Mouse (Mus musculus) embryonic facial prominence, embryonic 10.5 days (tissue): ENCODE results near the gene P2ry12. TPM values are rescaled to one million over a fixed set of nuclear protein-coding genes. Genes with fewer than 3 reads are reported as not detected.

Experiments
- DNase-seq: peaks from one replicate; pipeline ENCODE4 v3.0.0-alpha.2; 2017; ENCODE audit warnings: low spot score
- H3K27ac ChIP-seq: fragments of 300-500 bp; sonication (generic); replicated peaks from 2 replicates; pipeline ENCODE4 v1.5.1; 2016; ENCODE audit warnings: mild to moderate bottlenecking
- H3K27me3 ChIP-seq: fragments of 300-500 bp; sonication (generic); replicated peaks from 2 replicates; pipeline ENCODE4 v1.6.1; 2016; ENCODE audit warnings: low read depth, mild to moderate bottlenecking; ENCODE audit not compliant: poor library complexity, severe bottlenecking
- H3K36me3 ChIP-seq: fragments of 300-500 bp; sonication (generic); replicated peaks from 2 replicates; pipeline ENCODE4 v1.6.1; 2016; ENCODE audit warnings: mild to moderate bottlenecking, moderate library complexity
- H3K4me1 ChIP-seq: fragments of 300-500 bp; sonication (generic); 2 replicates; pipeline ENCODE4 v1.6.1; 2016
- H3K4me3 ChIP-seq: fragments of 300-500 bp; sonication (generic); 2 replicates; pipeline ENCODE4 v1.5.1; 2016; ENCODE audit warnings: mild to moderate bottlenecking, moderate library complexity
- H3K9me3 ChIP-seq: fragments of 300-500 bp; sonication (generic); 2 replicates; pipeline ENCODE4 v1.6.1; 2016; ENCODE audit warnings: mild to moderate bottlenecking
- WGBS: fragments of 180-500 bp; shearing (Covaris S2); methylation state at CpG from one replicate; pipeline ENCODE4 v1.1.7; 2016; 5-methylcytosine and 5-hydroxymethylcytosine counted together
- polyA plus RNA-seq: library from polyadenylated mRNA; unstranded; fragments of >200 nt; fragmentation: Nextera tagmentation; extraction: Ambion mirVana; gene quantifications from 2 replicates; pipeline ENCODE4 v1.2.1, GENCODE M21; 2016

Gene P2ry12
- polyA plus RNA-seq, result 0.65 and 1.0 TPM in 2 replicates

- H3K27me3 ChIP-seq, result no peaks in the 10 kb centered on the region
- no peak within 1 kb of the TSS for H3K27ac ChIP-seq
- 36% methylated on average over 7 of the region's 7 CpGs for WGBS
- H3K4me1 ChIP-seq, result peaks cover 30% of the 10 kb centered on the region
- peaks cover 4% of the 10 kb centered on the region; the same call in 1 of the 2 replicates for H3K36me3 ChIP-seq
- no peak within 1 kb of the TSS for H3K4me3 ChIP-seq
- H3K9me3 ChIP-seq, result no peaks in the 10 kb centered on the region
- DNase-seq, result no peak
Measured at GRCm38 (mm10) chr3:59262704-59263103, at the start of gene P2ry12. P2ry12 (minus strand) TSS chr3:59262871.

GRCm38 (mm10) chr3:59305518-59305917 is 42.8 kb upstream of the P2ry12 start:
- Histone ChIP-seq H3K4me3 (no peak overlapping the region), H3K9me3 (no peaks in the 10 kb centered on the region), H3K36me3 (no peaks in the 10 kb centered on the region), H3K27me3 (no peaks in the 10 kb centered on the region), H3K4me1 (no peaks in the 10 kb centered on the region), H3K27ac (no peak overlapping the region)
- DNase-seq, result no peak
- 90% methylated on average over 2 of the region's 2 CpGs for WGBS

- H3K4me1 ChIP-seq, result no peaks in the 10 kb centered on the region
- H3K4me3 ChIP-seq, result no peak overlapping the region
- no peak overlapping the region for H3K27ac ChIP-seq
- H3K9me3 ChIP-seq, result no peaks in the 10 kb centered on the region
- DNase-seq, result no peak
- H3K27me3 ChIP-seq, result no peaks in the 10 kb centered on the region
- WGBS, result 93% methylated on average over 5 of the region's 5 CpGs
- no peaks in the 10 kb centered on the region for H3K36me3 ChIP-seq
Measured at GRCm38 (mm10) chr3:59304944-59305343, 42.3 kb upstream of the P2ry12 start.

- DNase-seq, result no peak
- no peaks in the 10 kb centered on the region for H3K9me3 ChIP-seq
- WGBS, result 80% methylated on average over 16 of the region's 16 CpGs
Measured at GRCm38 (mm10) chr3:59297653-59298052, 35.0 kb upstream of the P2ry12 start.

GRCm38 (mm10) chr3:59296563-59297130 is 34.0 kb upstream of the P2ry12 start:
- DNase-seq, result no peak
- H3K27ac ChIP-seq, result no peak overlapping the region
- no peak overlapping the region for H3K4me3 ChIP-seq
- no peaks in the 10 kb centered on the region for H3K9me3 ChIP-seq
- no peaks in the 10 kb centered on the region for H3K4me1 ChIP-seq
- no peaks in the 10 kb centered on the region; the same call in 1 of the 2 replicates for H3K36me3 ChIP-seq
- H3K27me3 ChIP-seq, result no peaks in the 10 kb centered on the region
- WGBS, result 93% methylated on average over 5 of the region's 5 CpGs

More at GRCm38 (mm10) chr3:59297653-59298052, 35.0 kb upstream of the P2ry12 start:
- Histone ChIP-seq H3K27me3 (no peaks in the 10 kb centered on the region), H3K4me3 (no peak overlapping the region), H3K4me1 (no peaks in the 10 kb centered on the region), H3K27ac (no peak overlapping the region), H3K36me3 (no peaks in the 10 kb centered on the region; the same call in 1 of the 2 replicates)

DNA sequence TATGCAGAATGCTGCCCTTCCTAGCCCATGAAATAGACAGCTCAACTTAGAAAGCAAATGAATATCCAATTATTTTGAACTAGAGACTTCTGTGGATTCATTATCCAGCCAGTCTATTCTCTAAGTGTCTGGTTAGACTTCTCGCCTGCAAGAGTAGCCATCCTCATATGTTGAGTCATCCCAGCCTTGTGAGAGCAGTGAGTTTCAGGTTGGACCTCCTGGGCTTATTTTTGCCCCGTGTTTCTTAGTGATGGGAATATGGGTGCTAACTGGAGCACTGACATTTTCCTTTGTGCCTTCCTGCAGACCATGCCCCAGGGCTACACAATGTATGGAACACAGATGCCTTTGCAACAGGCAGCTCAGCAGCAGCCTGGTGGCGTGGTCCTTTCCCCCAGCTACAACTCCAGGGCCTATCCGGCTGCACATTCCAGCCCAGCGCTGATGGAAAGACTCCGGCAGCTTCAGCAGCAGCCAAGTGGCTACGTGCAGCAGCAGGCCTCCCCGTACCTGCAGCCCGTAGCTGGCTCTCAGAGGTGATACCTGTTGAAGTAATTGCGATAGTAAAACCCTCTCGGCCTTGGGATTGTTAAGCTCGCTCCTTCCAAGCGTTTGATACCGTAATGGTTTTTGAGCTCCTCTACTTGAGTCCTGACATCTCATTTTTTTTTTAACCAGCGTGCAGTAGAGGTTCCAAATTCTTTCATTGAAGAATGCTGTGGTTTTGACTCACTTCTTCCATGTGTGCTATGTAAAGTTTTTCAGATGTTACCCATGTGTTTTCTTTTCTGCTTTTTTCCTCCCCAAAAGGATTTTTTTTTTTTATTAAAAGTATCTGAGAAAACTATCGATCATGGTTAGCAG is 33.3 kb upstream of the P2ry12 start:
- H3K4me1 ChIP-seq, result no peaks in the 10 kb centered on the region
- WGBS, result 85% methylated on average over 16 of the region's 16 CpGs
- H3K36me3 ChIP-seq, result no peaks in the 10 kb centered on the region; the same call in 1 of the 2 replicates
- H3K4me3 ChIP-seq, result no peak overlapping the region
- H3K27ac ChIP-seq, result no peak overlapping the region
- no peaks in the 10 kb centered on the region for H3K9me3 ChIP-seq
- no peaks in the 10 kb centered on the region for H3K27me3 ChIP-seq
- DNase-seq, result no peak

- Histone ChIP-seq H3K36me3 (no peaks in the 10 kb centered on the region; the same call in 1 of the 2 replicates), H3K27ac (no peak overlapping the region), H3K27me3 (no peaks in the 10 kb centered on the region), H3K4me1 (no peaks in the 10 kb centered on the region), H3K9me3 (no peaks in the 10 kb centered on the region), H3K4me3 (no peak overlapping the region)
- 87% methylated on average over 5 of the region's 5 CpGs for WGBS
- DNase-seq, result no peak
Measured at GRCm38 (mm10) chr3:59293437-59294199, 30.9 kb upstream of the P2ry12 start.

DNA sequence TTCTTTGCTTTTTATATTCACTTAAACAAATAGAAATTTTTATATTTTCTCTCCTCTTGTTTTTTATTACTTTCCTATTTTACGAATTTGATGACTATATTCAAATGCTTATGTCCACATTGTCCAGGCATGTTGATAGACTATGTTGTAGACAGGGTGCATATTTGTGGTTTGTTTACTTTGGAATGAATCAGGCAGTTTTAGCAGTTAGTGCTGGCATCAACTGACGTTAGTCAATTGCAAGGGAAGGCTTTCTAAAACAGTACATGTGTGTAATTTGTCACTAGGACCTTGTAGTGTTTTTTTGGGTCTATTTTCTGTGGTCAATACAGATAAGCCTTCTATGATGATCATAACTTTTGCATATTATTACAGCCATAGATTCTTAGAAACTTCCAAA is 27.9 kb upstream of the P2ry12 start:
- no peaks in the 10 kb centered on the region for H3K9me3 ChIP-seq
- no peak overlapping the region for H3K4me3 ChIP-seq
- DNase-seq, result no peak
- no peak overlapping the region for H3K27ac ChIP-seq
- no peaks in the 10 kb centered on the region for H3K27me3 ChIP-seq
- WGBS, result 79% methylated on average over 2 of the region's 2 CpGs
- no peaks in the 10 kb centered on the region for H3K4me1 ChIP-seq
- H3K36me3 ChIP-seq, result no peaks in the 10 kb centered on the region

DNA sequence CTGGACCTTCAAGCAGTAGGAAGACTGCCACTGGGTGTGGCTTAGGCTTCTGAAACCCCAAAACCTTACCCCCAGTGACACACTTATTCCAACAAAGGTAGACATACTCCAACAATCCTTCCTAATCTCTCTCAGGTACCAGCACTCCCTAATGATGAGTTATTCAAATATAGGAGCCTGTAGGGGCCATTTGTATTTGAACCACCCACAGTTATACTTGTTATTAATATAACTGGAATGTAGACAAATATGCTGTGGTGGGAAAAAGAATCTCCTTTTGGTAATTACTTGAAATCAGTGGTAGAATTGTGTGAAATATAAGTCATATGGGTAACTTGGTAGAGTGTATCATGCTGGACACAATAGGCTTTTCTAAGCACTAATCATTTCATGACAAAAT is 15.9 kb upstream of the P2ry12 start:
- H3K4me3 ChIP-seq, result no peak overlapping the region
- no peak overlapping the region for H3K27ac ChIP-seq
- H3K9me3 ChIP-seq, result no peaks in the 10 kb centered on the region
- H3K4me1 ChIP-seq, result peaks cover 20% of the 10 kb centered on the region
- H3K27me3 ChIP-seq, result no peaks in the 10 kb centered on the region
- DNase-seq, result no peak
- no peaks in the 10 kb centered on the region for H3K36me3 ChIP-seq

DNA sequence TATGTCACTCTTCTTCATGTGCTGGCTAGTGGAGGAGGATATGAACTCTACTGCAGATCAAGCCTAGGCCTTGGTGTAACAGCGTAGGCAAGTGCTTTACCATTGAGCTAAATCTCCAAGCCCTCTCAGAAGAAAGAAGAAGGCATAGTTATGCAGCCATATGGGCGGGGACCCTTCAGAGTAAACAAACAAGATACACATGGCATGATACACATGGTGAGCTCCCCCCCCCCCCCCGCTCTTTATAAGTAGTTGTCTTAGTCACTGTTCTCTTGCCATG is 15.5 kb upstream of the P2ry12 start:
- H3K9me3 ChIP-seq, result no peaks in the 10 kb centered on the region
- WGBS, result 82% methylated on average over 3 of the region's 3 CpGs
- no peak overlapping the region for H3K4me3 ChIP-seq
- H3K27ac ChIP-seq, result no peak overlapping the region; the same call in 1 of the 2 replicates
- no peak for DNase-seq
- H3K4me1 ChIP-seq, result peaks cover 20% of the 10 kb centered on the region
- H3K27me3 ChIP-seq, result no peaks in the 10 kb centered on the region
- H3K36me3 ChIP-seq, result no peaks in the 10 kb centered on the region

GRCm38 (mm10) chr3:59277502-59278253 is 15.0 kb upstream of the P2ry12 start:
- Histone ChIP-seq H3K27ac (no peak overlapping the region; the same call in 1 of the 2 replicates), H3K4me3 (no peak overlapping the region), H3K27me3 (no peaks in the 10 kb centered on the region), H3K9me3 (no peaks in the 10 kb centered on the region), H3K4me1 (peaks cover 20% of the 10 kb centered on the region), H3K36me3 (no peaks in the 10 kb centered on the region)
- 25% methylated on average over 3 of the region's 3 CpGs for WGBS
- DNase-seq, result peak; percentile 42

- Histone ChIP-seq H3K9me3 (no peaks in the 10 kb centered on the region), H3K4me1 (peaks cover 2% of the 10 kb centered on the region; the same call in 1 of the 2 replicates), H3K36me3 (no peaks in the 10 kb centered on the region), H3K27ac (no peak overlapping the region), H3K27me3 (no peaks in the 10 kb centered on the region), H3K4me3 (no peak overlapping the region)
- WGBS, result 90% methylated on average over 6 of the region's 6 CpGs
- no peak for DNase-seq
Measured at GRCm38 (mm10) chr3:59270811-59271210, 8.1 kb upstream of the P2ry12 start.
